Mouse (Mus musculus): Measurements from ENCODE around the gene Mgll. TPM values are rescaled to one million over a fixed set of nuclear protein-coding genes. Genes with fewer than 3 reads are reported as not detected.

Gene Mgll
- 35.9 and 44.4 TPM in 2 replicates for polyA plus RNA-seq (2015; fragmentation: Nextera tagmentation; extraction: Ambion mirVana)

DNA sequence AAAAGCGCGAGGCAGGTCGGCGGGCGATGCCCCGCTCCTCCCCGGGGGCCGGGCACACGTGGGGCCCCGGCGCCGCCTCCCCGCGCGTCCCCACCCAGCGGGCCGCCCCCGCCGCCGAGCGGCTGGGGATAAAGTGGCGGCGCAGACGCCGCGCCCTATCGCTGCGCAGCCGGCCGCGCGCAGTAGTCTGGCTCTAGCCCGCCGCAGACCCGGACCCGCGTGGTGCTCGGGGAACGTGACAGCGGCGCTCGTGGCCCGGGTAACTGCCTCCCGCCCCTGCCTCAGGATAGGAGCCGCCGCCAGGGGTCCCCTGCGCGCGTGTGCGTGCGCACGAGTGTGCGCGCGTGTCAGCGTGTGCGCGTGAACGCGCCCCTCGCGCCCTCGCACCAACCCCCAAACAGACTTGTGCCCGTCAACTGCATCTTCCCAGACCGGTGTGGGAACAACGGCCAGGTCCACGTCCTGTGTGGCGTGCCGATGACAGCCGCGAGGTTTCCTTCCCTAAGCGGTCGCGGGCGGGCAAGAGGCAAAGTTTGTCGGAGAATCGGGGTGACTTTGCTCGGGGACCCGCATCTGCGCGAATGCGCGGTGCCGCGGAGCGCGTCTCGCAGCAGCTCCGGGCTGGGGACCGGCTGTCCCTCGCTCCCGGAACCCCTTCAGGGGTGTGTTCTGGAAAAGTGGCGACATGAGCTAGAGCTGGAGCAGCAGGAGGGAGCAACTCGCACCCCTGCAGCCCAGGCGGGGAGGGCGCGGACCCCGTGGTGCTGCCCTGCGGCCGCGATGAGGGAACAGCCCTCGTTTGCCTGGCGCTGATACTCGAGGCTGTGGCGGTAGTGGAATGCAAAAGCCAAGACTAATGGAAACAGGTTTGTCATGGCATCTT is at the start of gene Mgll:
Gene Mgll, plus strand, starts transcription at position 100 of the 883 bp plus-strand sequence.
- Histone ChIP-seq H3K27ac (peak within 1 kb of the TSS; percentile 23), H3K9ac (peak within 1 kb of the TSS; percentile 70), H3K9me3 (replicated peaks) (no peaks in the 10 kb centered on the region), H3K4me3 (peak within 1 kb of the TSS; percentile 64), H3K4me1 (replicated peaks) (peaks cover 14% of the 10 kb centered on the region; the same call in 1 of the 2 replicates), H3K36me3 (no peaks in the 10 kb centered on the region), H3K27me3 (no peaks in the 10 kb centered on the region), H3K4me2 (peak within 1 kb of the TSS; percentile 99)
- peak; percentile 83 for ATAC-seq (replicated peaks; ENCODE audit: insufficient number of reproducible peaks, insufficient read depth, low FRiP score, low read depth)
- under 1% methylated on average over 105 of the region's 105 CpGs for WGBS

DNA sequence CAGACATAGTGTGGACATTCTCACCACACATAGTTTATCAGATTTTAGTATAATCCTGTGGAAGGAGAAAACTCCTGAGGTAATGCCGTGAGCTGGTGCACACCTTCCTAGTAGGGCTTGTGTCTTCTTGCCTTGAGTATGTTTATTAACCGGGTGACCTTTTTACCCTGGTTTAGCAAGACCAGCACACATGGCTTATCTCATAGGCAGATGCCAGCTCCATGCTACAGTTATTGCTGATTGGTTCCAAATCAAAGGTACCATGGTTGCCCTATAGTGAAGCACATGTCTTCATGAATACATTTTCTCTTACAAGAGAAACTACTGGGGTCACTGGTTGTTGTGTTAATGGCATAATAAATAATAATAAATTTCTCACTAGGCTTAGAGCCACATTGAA is 48.4 kb upstream of the Mgll start:
- no peaks in the 10 kb centered on the region for H3K9me3 ChIP-seq (replicated peaks)
- no peaks in the 10 kb centered on the region for H3K36me3 ChIP-seq
- H3K27ac ChIP-seq, result no peak overlapping the region
- no peak overlapping the region for H3K9ac ChIP-seq
- H3K4me3 ChIP-seq, result no peak overlapping the region
- ATAC-seq (replicated peaks; ENCODE audit: insufficient number of reproducible peaks, insufficient read depth, low FRiP score, low read depth), result no peak
- H3K27me3 ChIP-seq, result no peaks in the 10 kb centered on the region
- H3K4me1 ChIP-seq (replicated peaks), result no peaks in the 10 kb centered on the region
- no peak overlapping the region for H3K4me2 ChIP-seq
- WGBS, result 84% methylated on average over 2 of the region's 2 CpGs

DNA sequence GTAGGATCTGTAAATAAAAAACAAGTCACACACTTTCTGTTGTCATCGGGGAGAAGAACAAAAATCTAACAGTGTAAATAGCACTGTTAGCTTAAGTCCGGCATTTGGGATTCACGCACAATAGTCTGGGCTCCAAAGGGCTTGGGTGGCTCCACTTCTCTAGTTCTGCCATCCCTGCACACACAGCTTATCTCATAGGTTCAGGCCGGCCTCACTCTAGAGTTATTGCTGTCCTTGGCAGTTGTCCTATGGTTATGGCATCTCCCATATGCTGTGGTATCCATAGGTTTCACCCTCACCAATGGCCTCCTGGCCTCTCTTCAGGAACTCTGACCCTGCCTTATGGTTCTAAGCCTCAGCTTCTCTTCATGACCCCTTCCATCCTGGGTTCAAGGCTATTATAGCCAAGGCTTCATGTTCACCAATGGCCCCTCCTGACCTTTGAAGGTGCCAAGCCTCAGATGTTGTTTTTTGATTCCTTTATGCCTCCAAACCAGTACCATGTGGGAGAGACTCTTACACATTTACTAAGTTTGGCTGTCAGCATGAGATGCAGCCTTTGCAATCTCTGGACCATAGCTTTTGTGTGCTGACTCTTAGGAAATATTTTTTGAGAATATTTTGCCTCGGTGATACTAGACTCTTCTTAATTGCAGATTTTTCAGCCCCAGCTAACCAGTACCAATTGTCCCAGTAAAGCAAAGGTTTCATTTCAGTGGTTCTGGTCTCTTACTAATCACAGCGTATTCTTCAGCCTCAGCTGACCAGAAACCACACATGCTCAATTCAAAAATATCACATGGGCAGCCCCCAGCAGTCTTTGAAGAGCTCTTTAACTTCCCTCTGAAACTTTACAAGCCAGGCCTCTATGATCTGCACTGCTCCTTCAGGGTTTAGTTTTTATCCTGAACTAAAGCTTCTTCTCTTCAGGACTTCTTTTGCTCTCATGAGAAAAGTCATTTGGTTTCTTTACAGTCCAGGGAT is 47.2 kb upstream of the Mgll start:
- Histone ChIP-seq H3K4me1 (replicated peaks) (no peaks in the 10 kb centered on the region), H3K4me2 (no peak overlapping the region), H3K27ac (no peak overlapping the region), H3K27me3 (no peaks in the 10 kb centered on the region), H3K9me3 (replicated peaks) (no peaks in the 10 kb centered on the region), H3K4me3 (no peak overlapping the region), H3K9ac (no peak overlapping the region), H3K36me3 (no peaks in the 10 kb centered on the region)
- WGBS, result 86% methylated on average over 6 of the region's 6 CpGs
- ATAC-seq (replicated peaks; ENCODE audit: insufficient number of reproducible peaks, insufficient read depth, low FRiP score, low read depth), result no peak

DNA sequence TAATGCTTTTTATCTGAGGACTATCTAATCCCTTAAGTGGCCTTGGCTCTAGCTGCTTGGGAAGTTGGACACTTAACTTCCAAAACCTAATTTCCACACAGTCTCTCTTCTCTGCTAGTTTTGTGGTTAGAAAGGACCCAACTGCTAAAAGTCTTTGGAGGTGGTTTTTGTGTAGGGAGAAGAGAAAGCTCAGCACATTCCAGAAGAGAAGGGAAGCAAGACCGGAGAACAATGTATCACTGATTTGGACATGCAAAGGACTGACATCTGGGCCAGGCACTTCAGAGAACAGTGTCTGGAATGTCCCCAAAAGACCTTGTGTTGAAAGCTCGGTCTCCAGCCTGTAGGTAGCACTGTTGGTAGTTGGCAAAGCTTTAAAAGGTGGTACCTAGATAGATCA is 46.5 kb upstream of the Mgll start:
- WGBS, result 42% methylated on average over 2 of the region's 2 CpGs
- Histone ChIP-seq H3K36me3 (no peaks in the 10 kb centered on the region), H3K27ac (no peak overlapping the region), H3K4me2 (no peak overlapping the region), H3K27me3 (no peaks in the 10 kb centered on the region), H3K4me1 (replicated peaks) (no peaks in the 10 kb centered on the region), H3K9me3 (replicated peaks) (no peaks in the 10 kb centered on the region), H3K4me3 (no peak overlapping the region), H3K9ac (no peak overlapping the region)
- ATAC-seq (replicated peaks; ENCODE audit: insufficient number of reproducible peaks, insufficient read depth, low FRiP score, low read depth), result no peak

DNA sequence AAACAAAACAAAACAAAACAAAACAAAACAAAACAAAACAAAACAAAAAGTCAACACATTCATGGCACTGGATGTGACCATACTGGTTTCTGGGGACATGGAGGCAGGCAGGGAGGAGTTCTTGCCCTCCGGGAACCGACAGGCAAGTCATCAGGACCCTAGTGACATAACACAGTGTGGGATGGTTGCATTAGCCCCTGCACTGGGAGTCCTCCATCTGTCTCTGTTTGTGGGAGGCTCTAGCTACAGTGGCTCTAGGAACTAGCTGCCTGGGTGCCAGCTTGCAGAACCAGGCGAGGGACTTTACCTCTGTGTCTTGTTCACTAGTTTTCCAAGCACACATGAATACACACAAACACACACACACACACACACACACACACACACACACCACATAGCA is 43.2 kb upstream of the Mgll start:
- Histone ChIP-seq H3K27me3 (no peaks in the 10 kb centered on the region), H3K4me1 (replicated peaks) (no peaks in the 10 kb centered on the region), H3K9ac (no peak overlapping the region), H3K36me3 (no peaks in the 10 kb centered on the region), H3K27ac (no peak overlapping the region), H3K4me3 (no peak overlapping the region), H3K9me3 (replicated peaks) (no peaks in the 10 kb centered on the region), H3K4me2 (no peak overlapping the region)
- 72% methylated on average over 3 of the region's 3 CpGs for WGBS
- ATAC-seq (replicated peaks; ENCODE audit: insufficient number of reproducible peaks, insufficient read depth, low FRiP score, low read depth), result no peak

DNA sequence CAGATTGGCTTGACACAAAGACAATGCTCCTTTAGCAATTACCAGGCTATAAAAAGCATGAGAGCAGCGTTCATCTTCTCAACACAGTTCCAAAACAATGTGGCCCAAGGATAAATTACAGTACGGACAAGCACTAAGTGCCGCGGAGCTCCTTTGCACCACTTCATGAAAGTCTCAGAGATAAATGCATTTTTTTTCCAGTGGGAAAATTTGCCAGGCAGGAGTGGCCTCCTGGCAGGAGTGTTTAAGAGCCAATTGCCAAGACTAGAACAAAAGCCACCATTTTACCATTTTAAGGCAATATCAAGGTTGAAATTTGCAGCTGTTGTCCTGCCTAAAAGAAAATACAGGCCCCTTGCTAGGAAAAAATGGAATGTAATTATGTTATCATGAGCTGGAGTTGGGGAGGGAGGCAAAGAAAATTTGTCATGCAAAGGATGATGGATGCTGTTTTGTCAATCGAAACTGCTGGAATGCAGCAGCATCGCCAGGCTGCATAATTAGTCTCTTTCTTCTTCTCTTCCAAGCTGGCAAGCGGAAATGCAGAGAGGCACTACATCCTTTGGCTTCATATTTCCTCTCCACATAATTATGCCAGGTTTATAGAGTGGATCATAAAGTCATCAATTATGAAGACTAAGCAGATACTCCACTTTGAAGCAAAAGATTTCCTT is 40.7 kb upstream of the Mgll start:
- no peak overlapping the region for H3K4me3 ChIP-seq
- WGBS, result 53% methylated on average over 7 of the region's 7 CpGs

DNA sequence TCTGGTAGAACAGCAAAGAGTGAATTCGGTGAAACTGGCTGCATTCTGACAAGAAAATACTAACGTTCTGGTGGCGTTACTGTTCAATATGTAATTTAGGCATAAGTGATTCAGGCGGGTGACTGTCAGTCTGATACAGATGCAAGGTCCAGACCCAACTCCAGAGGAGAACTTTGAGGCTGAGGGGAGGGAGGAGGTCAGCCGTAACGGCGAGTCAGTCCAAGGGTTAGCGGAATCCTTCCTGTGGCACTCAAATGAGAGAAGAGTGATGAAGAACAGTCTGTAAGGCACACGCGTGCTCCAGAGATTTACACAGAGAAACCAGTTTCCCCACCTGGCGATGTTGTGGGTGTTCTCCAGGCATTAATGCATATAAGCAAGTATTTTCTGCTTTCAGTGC is 36.0 kb upstream of the Mgll start:
- 82% methylated on average over 11 of the region's 11 CpGs for WGBS
- H3K4me1 ChIP-seq (replicated peaks), result no peaks in the 10 kb centered on the region
- H3K9me3 ChIP-seq (replicated peaks), result no peaks in the 10 kb centered on the region
- H3K9ac ChIP-seq, result no peak overlapping the region
- H3K4me2 ChIP-seq, result no peak overlapping the region
- H3K36me3 ChIP-seq, result no peaks in the 10 kb centered on the region
- H3K27ac ChIP-seq, result no peak overlapping the region
- ATAC-seq (replicated peaks; ENCODE audit: insufficient number of reproducible peaks, insufficient read depth, low FRiP score, low read depth), result no peak
- no peaks in the 10 kb centered on the region for H3K27me3 ChIP-seq
- no peak overlapping the region for H3K4me3 ChIP-seq

More for the DNA sequence above, 40.7 kb upstream of the Mgll start:
- Histone ChIP-seq H3K9me3 (replicated peaks) (no peaks in the 10 kb centered on the region), H3K36me3 (no peaks in the 10 kb centered on the region), H3K27me3 (no peaks in the 10 kb centered on the region), H3K27ac (no peak overlapping the region), H3K4me2 (no peak overlapping the region), H3K9ac (no peak overlapping the region), H3K4me1 (replicated peaks) (no peaks in the 10 kb centered on the region)
- no peak for ATAC-seq (replicated peaks; ENCODE audit: insufficient number of reproducible peaks, insufficient read depth, low FRiP score, low read depth)

DNA sequence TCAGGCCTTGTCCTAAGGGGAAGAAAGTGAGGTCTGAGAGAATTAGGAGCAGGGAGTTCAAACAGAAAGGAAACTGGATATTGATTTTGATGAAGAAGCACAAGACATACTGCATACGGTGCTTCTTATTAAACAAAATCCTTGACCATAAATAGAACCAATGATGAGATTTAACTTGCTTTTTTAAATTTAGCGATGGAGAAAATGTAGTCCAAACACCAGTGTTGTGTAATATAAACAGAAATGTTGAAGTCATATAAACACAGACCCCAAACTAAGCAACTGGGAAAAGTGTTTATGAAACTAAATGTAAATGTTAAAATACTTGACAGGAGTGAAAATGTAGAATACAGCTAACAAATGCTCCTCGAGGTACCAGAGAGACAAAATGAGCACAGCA is 35.5 kb upstream of the Mgll start:
- no peak for ATAC-seq (replicated peaks; ENCODE audit: insufficient number of reproducible peaks, insufficient read depth, low FRiP score, low read depth)
- H3K27ac ChIP-seq, result no peak overlapping the region
- no peak overlapping the region for H3K4me2 ChIP-seq
- H3K9ac ChIP-seq, result no peak overlapping the region
- 71% methylated on average over 3 of the region's 3 CpGs for WGBS
- no peaks in the 10 kb centered on the region for H3K4me1 ChIP-seq (replicated peaks)
- H3K9me3 ChIP-seq (replicated peaks), result no peaks in the 10 kb centered on the region
- H3K36me3 ChIP-seq, result no peaks in the 10 kb centered on the region
- H3K27me3 ChIP-seq, result no peaks in the 10 kb centered on the region
- H3K4me3 ChIP-seq, result no peak overlapping the region

DNA sequence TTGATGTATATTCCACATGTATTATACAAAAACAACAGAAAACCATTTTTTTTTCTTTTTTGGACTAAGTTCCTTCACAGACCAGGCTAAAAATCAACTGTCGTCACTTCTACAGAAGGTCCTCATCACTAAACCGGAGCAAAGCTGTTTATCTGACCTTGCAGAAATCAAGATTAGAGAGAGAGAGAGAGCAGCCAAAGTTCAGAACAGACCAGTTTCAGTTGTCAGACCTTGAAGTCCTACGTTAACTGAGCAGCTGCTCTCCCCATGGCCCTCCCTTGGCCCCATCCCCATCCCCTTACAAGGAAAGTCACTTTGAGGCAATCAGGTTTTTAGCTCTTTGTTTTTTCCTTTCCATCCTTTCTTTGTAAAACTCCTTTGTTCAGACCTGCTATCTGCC is 34.0 kb upstream of the Mgll start:
- Histone ChIP-seq H3K4me2 (no peak overlapping the region), H3K27ac (no peak overlapping the region), H3K27me3 (no peaks in the 10 kb centered on the region), H3K4me3 (no peak overlapping the region), H3K9ac (no peak overlapping the region), H3K36me3 (no peaks in the 10 kb centered on the region), H3K4me1 (replicated peaks) (no peaks in the 10 kb centered on the region), H3K9me3 (replicated peaks) (no peaks in the 10 kb centered on the region)
- ATAC-seq (replicated peaks; ENCODE audit: insufficient number of reproducible peaks, insufficient read depth, low FRiP score, low read depth), result no peak
- WGBS, result 47% methylated on average over 3 of the region's 3 CpGs

DNA sequence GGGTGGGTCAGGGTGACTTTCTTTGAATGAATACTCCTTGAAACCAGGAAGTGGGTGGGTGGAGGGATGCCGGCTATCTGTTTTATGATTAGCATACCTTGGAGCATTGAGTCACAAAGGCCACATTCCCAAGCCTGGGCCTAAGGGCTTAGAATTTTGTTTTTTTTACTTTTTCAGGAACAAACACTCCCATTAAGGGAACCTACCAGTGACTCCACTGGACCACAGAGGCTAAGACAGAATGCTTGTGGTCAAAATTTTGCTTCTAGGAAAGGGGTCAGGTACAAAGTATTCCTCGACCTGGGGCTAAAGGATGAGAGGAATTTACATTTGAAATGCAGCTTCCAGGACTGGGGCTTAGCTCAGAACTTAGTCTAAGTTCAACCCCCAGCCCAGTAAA is 32.9 kb upstream of the Mgll start:
- ATAC-seq (replicated peaks; ENCODE audit: insufficient number of reproducible peaks, insufficient read depth, low FRiP score, low read depth), result no peak
- WGBS, result 75% methylated on average over 2 of the region's 2 CpGs
- H3K27ac ChIP-seq, result no peak overlapping the region
- H3K9ac ChIP-seq, result no peak overlapping the region
- no peak overlapping the region for H3K4me2 ChIP-seq
- H3K36me3 ChIP-seq, result no peaks in the 10 kb centered on the region
- H3K9me3 ChIP-seq (replicated peaks), result no peaks in the 10 kb centered on the region
- H3K4me1 ChIP-seq (replicated peaks), result no peaks in the 10 kb centered on the region
- H3K27me3 ChIP-seq, result no peaks in the 10 kb centered on the region
- H3K4me3 ChIP-seq, result no peak overlapping the region

DNA sequence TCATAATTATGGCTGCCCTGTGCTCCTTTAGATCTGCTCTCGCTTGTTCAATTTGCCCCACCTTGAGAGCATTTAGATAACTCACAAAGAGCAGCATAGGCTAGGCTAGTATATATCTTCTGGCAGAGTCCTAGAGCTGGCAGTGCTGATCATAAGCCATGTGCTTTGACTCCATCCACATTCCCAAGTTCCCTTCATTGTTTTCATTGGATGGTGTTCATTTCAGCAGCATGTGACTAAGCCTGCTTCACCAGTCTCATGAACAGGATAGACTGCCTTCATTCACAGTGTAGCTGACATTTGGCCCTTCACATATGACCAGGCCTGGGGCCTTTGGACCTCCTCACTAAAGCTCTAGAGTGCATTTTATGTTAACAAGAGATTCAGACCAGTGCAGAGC is 21.3 kb upstream of the Mgll start:
- Histone ChIP-seq H3K9ac (no peak overlapping the region), H3K4me3 (no peak overlapping the region), H3K4me1 (replicated peaks) (peaks cover 6% of the 10 kb centered on the region; the same call in 1 of the 2 replicates), H3K27ac (no peak overlapping the region), H3K36me3 (no peaks in the 10 kb centered on the region), H3K27me3 (no peaks in the 10 kb centered on the region), H3K9me3 (replicated peaks) (no peaks in the 10 kb centered on the region), H3K4me2 (no peak overlapping the region)
- 63% methylated on average over 1 of the region's 1 CpGs for WGBS
- ATAC-seq (replicated peaks; ENCODE audit: insufficient number of reproducible peaks, insufficient read depth, low FRiP score, low read depth), result no peak
